Mouse (Mus musculus) left cerebral cortex, postnatal 10 days (tissue): ENCODE data around the gene Gm8127. TPM values are rescaled to one million over a fixed set of nuclear protein-coding genes. Genes with fewer than 3 reads are reported as not detected.
"Not testable (repeated sequence)": the region's sequence is repeated elsewhere in the genome, so short reads cannot be mapped to it uniquely, and the experiment has no call there.

Experiments used
- DNase-seq, 2 experiments: peaks; one replicate each; pipeline ENCODE4 v3.0.0; 2021 to 2022; ENCODE audit warnings: low spot score in 2 of 2, mixed read lengths in 1 of 2; ENCODE audit errors: extremely low spot score in 1 of 2
- intact Hi-C: fragments of 180-260 bp; cut with DNase I; formaldehyde crosslinking; loops from one replicate; pipeline ENCODE4 v1.15.1; 2025
- total RNA-seq, 2 experiments: library from RNA; stranded (reverse); gene quantifications; 2 replicates each; pipeline ENCODE4 v1.2.3; 2021

The Gm8127 gene
- total RNA-seq = not detected

- DNase-seq, intact Hi-C loops: not testable (repeated sequence)
Observed at GRCm38 (mm10) chr14:43293503-43293902, at the start of gene Gm8127. TSS of gene Gm8127 (minus strand) at chr14:43293832.

DNA sequence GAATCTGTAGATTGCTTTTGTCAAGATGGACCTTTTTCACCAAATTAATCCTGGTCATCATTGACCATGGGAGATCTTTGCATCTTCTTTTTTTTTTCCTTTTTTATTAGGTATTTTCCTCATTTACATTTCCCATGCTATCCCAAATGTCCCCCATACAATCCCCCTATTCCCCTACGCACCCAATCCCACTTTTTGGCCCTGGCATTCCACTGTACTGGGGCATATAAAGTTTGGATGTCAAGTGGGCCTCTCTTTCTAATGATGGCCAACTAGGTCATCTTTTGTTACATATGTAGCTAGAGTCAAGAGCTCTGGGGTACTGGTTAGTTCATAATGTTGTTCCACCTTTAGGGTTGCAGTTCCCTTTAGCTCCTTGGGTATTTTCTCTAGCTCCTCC is 44.0 kb upstream of the Gm8127 start:
- intact Hi-C loops, DNase-seq: not testable (repeated sequence)

DNA sequence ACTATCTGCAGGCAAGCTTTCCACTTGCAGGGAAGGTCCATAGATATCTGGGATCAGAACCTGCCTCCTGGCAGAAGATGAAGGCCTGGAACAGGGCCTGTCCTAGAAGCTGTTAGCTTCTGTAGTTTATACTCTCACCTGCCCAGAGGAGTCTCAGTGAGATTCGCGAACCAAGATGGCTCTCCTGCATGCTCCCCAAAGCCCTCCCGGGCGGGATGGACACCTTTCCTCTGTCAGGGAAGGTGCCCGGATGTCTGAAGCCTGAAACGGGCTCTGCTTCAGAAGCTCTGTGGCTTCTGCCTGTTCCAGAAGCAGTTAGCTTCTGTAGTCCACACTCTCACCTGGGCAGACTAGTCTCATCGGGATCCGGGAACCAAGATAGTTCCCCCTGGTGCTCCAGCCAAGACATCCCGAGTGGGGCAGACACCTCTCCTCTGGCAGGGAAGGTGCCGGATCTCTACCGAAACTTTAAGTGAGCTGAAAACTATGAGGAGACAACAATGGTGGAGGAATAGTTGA is 37.8 kb upstream of the Gm8127 start:
- intact Hi-C loops = not testable (repeated sequence)
- DNase-seq = peak in 1 of 2 experiments; percentile 28

- DNase-seq, intact Hi-C loops: not testable (repeated sequence)
Observed at GRCm38 (mm10) chr14:43328603-43329002, 35.0 kb upstream of the Gm8127 start.

- DNase-seq, intact Hi-C loops: not testable (repeated sequence)
Observed at GRCm38 (mm10) chr14:43319516-43319915, 25.9 kb upstream of the Gm8127 start.

DNA sequence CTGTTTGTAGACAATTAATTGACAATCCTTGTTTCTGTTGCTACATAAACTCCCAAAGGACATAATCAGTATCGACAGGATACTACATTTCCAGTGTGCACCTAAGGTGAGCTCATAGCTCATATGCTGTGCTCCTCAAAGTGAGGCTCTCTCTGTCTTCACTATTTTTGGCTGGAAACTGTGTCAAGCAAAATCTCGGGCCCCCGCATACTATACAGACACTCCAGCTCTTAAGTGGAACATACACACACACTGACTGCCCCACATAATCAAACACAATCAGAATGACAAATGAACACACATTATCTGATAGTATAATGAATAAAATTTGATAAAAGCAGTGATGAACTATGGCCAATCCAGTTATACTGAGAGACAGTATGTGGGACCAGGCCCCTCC is 15.0 kb downstream of the Gm8127 start:
- intact Hi-C loops = not testable (repeated sequence)
- peak in 1 of 2 experiments; percentile 60 for DNase-seq

GRCm38 (mm10) chr14:43278146-43278545 is 15.5 kb downstream of the Gm8127 start:
- DNase-seq = peak in 1 of 2 experiments; percentile 20
- intact Hi-C loops = not testable (repeated sequence)

- DNase-seq, intact Hi-C loops: not testable (repeated sequence)
Observed at GRCm38 (mm10) chr14:43277468-43277867, 16.2 kb downstream of the Gm8127 start.

- DNase-seq, intact Hi-C loops: not testable (repeated sequence)
Observed at GRCm38 (mm10) chr14:43275752-43276151, 17.9 kb downstream of the Gm8127 start.

- intact Hi-C loops = not testable (repeated sequence)
- DNase-seq = peak in 1 of 2 experiments; percentile 34
Observed at GRCm38 (mm10) chr14:43274986-43275511, 18.6 kb downstream of the Gm8127 start, which contains the start of gene Gm9732. TSS of gene Gm9732 (plus strand) at chr14:43275036.

DNA sequence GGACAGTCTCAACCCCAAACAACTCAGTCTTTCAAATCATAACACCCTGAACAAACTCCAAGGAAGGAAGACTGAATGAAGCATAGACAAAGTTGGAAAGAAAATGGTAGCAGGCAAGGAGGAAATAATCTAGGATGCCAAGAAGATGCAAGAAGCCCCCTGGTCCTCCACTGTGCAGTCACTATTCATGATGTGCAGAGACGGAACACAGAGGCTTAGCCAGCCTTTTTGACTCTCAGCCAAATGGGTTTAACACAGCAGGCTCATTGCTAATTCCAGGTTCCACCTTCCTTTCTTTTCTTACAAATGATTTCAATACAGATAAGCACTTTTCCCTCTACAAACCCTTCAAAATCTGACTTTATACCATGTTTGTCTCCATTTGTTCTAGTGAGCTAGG is 20.5 kb downstream of the Gm8127 start:
- intact Hi-C loops = not testable (repeated sequence)
- peak in 1 of 2 experiments; percentile 21 for DNase-seq

DNA sequence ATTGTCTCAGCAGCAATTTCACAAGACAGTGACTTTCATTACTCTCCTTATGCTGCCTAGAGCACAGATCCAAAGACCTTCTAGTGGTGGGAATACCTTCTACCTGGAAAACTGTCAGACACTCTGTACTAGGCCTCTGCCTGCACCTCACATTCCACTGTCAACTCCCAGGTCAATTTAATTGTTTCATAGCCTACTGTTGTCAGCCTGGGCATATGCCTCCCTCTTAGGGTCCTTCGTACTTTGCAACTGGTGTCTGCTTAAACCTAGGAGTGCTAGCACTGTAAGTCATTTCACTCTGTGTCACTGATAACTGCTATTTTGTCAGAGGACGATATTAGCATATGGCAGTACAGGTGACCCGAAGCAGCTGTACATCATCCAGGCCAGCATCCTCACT is 24.4 kb downstream of the Gm8127 start:
- intact Hi-C loops, DNase-seq: not testable (repeated sequence)

DNA sequence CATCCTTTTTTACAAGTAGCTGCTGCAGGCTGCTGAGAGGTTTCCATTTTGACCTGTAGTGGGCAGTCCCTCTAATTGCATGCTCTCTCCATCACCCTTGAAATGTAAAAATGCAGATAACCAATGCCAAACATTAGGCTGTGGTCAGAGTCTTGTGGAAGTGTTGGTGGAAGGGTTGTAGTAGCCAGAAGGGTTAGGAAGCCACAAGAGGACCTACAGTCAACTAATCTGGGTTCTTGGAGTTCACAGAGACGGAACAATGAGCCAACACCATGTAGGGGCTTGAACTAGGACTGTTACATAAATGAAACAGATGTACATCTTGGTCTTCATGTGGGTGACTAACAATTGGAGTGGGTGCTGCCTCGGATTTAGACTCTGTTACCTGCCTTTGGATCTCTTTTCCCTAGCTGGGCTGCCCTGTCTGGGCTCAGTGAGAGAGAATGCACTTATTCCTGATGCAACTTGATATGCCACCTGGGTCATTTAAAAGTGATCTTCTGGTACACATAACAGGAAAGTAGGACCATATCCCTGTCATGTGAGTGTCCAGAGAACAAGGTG is 25.0 kb downstream of the Gm8127 start:
- DNase-seq, intact Hi-C loops: not testable (repeated sequence)

DNA sequence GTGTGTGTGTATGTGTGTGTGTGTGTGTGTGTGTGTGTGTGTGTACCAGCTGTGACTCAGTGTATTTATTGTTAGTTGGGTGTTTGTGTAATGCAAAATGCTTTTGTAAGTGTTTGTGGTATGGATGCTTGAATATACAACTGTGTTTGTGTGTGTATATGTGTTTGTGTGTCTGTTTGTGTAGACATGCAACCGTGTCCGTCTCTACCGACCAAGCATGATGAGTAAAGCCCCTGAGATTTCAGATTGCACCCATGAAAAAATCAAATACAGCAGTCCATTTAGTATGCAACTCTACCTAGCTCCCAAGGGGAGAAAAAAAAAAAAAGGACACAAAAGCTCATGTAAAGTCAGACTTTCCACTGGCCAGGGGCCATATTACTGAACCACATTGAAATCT is 30.2 kb downstream of the Gm8127 start:
- intact Hi-C loops, DNase-seq: not testable (repeated sequence)

DNA sequence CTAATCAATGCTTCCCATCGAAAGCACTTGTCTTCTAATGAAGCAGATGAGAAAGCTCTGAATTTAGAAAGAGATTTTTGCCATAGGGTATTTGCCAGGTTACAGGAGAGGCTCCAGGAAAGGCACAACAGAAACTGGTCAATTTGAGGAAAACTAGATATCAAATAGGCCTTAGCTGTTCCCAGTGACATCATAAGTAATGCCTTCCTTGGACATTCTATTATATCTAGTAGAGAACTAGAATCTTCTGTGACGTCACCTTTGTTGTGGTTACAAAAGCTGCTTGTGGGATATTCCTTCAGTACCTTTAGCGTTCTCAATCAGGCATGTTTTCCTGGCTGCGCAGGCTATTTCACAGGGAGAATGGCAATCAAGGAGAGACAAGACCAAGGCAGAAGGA is 35.3 kb downstream of the Gm8127 start, which contains the start of gene Gm8126:
Gene Gm8126, plus strand, starts transcription at position 301 of the 400 bp plus-strand sequence.
- not testable (repeated sequence) for DNase-seq
- intact Hi-C loops = loop anchor here (10.0 kb wide), 1 partner anchor 276 kb away; no protein-coding TSS in a partner anchor

GRCm38 (mm10) chr14:43256511-43256910 is 37.1 kb downstream of the Gm8127 start:
- DNase-seq = not testable (repeated sequence)

DNA sequence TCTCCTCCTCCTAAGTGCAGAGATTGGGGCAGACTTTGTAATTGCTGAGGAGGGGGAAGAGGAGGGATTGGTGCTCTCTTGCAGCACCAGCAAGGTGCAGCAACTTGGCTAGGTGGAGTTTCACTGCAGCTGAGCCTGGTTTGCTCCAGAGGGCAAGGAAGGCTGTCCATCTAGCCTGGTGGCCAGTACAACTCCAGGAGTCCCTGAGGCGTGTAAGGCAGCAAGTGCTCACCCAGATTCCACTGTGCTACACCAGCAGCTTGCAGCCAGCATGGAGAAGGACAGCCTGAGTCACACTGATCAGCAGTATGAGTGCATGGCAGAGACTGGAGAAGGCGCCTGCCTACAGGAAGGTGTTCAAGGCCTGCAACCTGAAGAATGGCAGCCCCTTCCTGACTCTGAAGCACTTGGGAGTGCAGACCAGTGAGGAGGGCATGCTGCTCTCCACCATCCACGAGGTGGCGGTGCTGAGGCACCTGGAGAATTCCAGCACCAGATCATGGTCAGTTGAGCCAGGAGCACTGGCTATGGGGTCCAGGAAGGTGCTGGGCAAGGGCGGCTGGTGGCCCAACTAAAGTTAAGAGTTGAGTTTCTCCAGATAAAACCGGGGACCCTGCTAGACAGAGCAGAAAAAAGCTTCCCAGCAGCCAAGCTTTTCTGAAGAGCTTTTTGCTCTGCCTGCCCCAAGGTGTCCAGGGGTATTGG is 42.9 kb downstream of the Gm8127 start:
- not testable (repeated sequence) for DNase-seq
- intact Hi-C loops = loop anchor here (10.0 kb wide), 1 partner anchor 284 kb away; no protein-coding TSS in a partner anchor

More at GRCm38 (mm10) chr14:43256511-43256910, 37.1 kb downstream of the Gm8127 start:
- intact Hi-C loops = loop anchor here (10.0 kb wide), 1 partner anchor 278 kb away; no protein-coding TSS in a partner anchor

DNA sequence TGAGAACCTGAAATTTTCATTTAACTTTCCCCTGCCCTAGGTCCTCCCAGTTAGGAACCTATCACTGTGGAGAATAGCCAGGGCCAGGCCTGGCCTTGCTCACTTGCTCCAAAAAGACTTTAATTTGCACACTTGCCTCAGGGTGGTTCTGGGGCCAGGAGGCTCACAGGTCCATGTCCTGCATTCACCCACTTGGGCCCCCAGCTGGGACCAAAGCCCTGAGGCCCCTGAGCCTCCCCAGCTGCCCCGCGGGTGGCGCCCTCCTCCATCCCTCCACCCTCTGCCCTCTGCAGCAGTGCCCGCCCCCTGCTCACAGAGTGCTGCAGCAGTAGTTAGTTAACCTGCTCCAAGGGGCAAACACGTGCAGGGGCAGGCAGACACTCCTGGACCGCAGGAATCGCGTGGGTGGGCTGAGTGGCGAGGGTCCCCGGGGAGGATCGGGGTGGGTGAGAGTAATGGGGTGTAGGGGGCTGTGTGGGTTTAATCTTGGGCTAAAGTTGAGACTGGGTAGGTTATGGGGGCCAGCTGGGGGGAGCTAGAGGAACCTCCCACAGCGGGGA is 43.9 kb downstream of the Gm8127 start:
- intact Hi-C loops = loop anchor here (10.0 kb wide), 1 partner anchor 285 kb away; no protein-coding TSS in a partner anchor
- peak in 1 of 2 experiments; percentile 50 for DNase-seq
